Mouse (Mus musculus) liver, embryonic 13.5 days (tissue): ENCODE results near the gene Acnat1. TPM values are rescaled to one million over a fixed set of nuclear protein-coding genes. Genes with fewer than 3 reads are reported as not detected.
"Not testable (repeated sequence)": the region's sequence is repeated elsewhere in the genome, so short reads cannot be mapped to it uniquely, and the experiment has no call there.

Experiments used
- ATAC-seq: fragments of 200-750 bp; cut with Nextera tagmentation; 2 replicates; pipeline ENCODE4 v1.8.0; 2017; ENCODE audit warnings: low read depth, mild to moderate bottlenecking, moderate number of reproducible peaks, moderate library complexity
- DNase-seq: peaks from one replicate; pipeline ENCODE4 v3.0.0; 2022
- H3K27ac ChIP-seq: fragments of 300-500 bp; sonication (generic); 2 replicates; pipeline ENCODE4 v1.5.1; 2015; ENCODE audit warnings: moderate library complexity, mild to moderate bottlenecking, inconsistent platforms
- H3K27me3 ChIP-seq: fragments of 300-500 bp; sonication (generic); 2 replicates; pipeline ENCODE4 v1.6.1; 2015; ENCODE audit warnings: mild to moderate bottlenecking, inconsistent platforms
- H3K36me3 ChIP-seq: fragments of 300-500 bp; sonication (generic); 2 replicates; pipeline ENCODE4 v1.6.1; 2015; ENCODE audit warnings: mild to moderate bottlenecking, inconsistent platforms
- H3K4me1 ChIP-seq: fragments of 300-500 bp; sonication (generic); replicated peaks from 2 replicates; pipeline ENCODE4 v1.6.1; 2015; ENCODE audit warnings: inconsistent platforms
- H3K4me2 ChIP-seq: fragments of 300-500 bp; sonication (generic); 2 replicates; pipeline ENCODE4 v1.6.1; 2015; ENCODE audit warnings: inconsistent platforms, mild to moderate bottlenecking, moderate library complexity
- H3K4me3 ChIP-seq: fragments of 300-500 bp; sonication (generic); replicated peaks from 2 replicates; pipeline ENCODE4 v1.5.1; 2015; ENCODE audit warnings: mild to moderate bottlenecking, inconsistent platforms
- H3K9ac ChIP-seq: fragments of 300-500 bp; sonication (generic); 2 replicates; pipeline ENCODE4 v1.6.1; 2015; ENCODE audit warnings: mild to moderate bottlenecking, inconsistent platforms
- H3K9me3 ChIP-seq: fragments of 300-500 bp; sonication (generic); replicated peaks from 2 replicates; pipeline ENCODE4 v1.6.1; 2016; ENCODE audit warnings: inconsistent platforms
- WGBS: fragments of 180-500 bp; shearing (Covaris S2); methylation state at CpG from one replicate; pipeline ENCODE4 v1.1.7; 2015; ENCODE audit not compliant: insufficient replicate concordance; 5-methylcytosine and 5-hydroxymethylcytosine counted together
- polyA plus RNA-seq: library from polyadenylated mRNA; unstranded; fragments of >200 nt; fragmentation: Nextera tagmentation; extraction: Ambion mirVana; gene quantifications from 2 replicates; pipeline ENCODE4 v1.2.1, GENCODE M21; 2015

Gene Acnat1
- polyA plus RNA-seq, 1 experiment from 2014 or later, result 0.24 TPM

GRCm38 (mm10) chr4:49451848-49452551 lies 21.7 kb downstream of the Acnat1 start:
- no peaks in the 10 kb centered on the region for H3K9me3 ChIP-seq
- WGBS, result 52% methylated on average over 1 of the region's 1 CpGs
- H3K4me1 ChIP-seq, result peaks cover 27% of the 10 kb centered on the region
- peak overlapping the region; percentile 75 for H3K27ac ChIP-seq
- H3K27me3 ChIP-seq, result no peaks in the 10 kb centered on the region
- peak; percentile 71 for ATAC-seq
- no peak overlapping the region for H3K4me3 ChIP-seq
- DNase-seq, result no peak
- H3K4me2 ChIP-seq, result no peak overlapping the region
- H3K36me3 ChIP-seq, result no peaks in the 10 kb centered on the region
- H3K9ac ChIP-seq, result no peak overlapping the region

- not testable (repeated sequence) for H3K9me3 ChIP-seq, H3K9ac ChIP-seq, H3K4me3 ChIP-seq, H3K27me3 ChIP-seq, H3K36me3 ChIP-seq
- Histone ChIP-seq H3K4me1 (peaks cover 27% of the 10 kb centered on the region), H3K27ac (peak overlapping the region; percentile 75), H3K4me2 (peak overlapping the region; percentile 32)
- 92% methylated on average over 1 of the region's 1 CpGs for WGBS
- ATAC-seq, result peak; percentile 79
- DNase-seq, result peak; percentile 23
Observed at GRCm38 (mm10) chr4:49451133-49451847, 22.4 kb downstream of the Acnat1 start.

- not testable (repeated sequence) for H3K9ac ChIP-seq, ATAC-seq, H3K27ac ChIP-seq, DNase-seq, H3K27me3 ChIP-seq, H3K4me2 ChIP-seq, H3K36me3 ChIP-seq, H3K4me3 ChIP-seq, H3K9me3 ChIP-seq, H3K4me1 ChIP-seq
- WGBS, result 65% methylated on average over 3 of the region's 3 CpGs
Observed at GRCm38 (mm10) chr4:49436968-49437367, 36.7 kb downstream of the Acnat1 start.

- not testable (repeated sequence) for DNase-seq, H3K27me3 ChIP-seq
- WGBS, result 61% methylated on average over 2 of the region's 2 CpGs
Observed at GRCm38 (mm10) chr4:49410151-49410550, 63.6 kb downstream of the Acnat1 start.

GRCm38 (mm10) chr4:49407957-49408356 lies 65.8 kb downstream of the Acnat1 start, which contains the start of gene Acnat2:
TSS of gene Acnat2 (minus strand) at chr4:49408151.
- 61% methylated on average over 5 of the region's 5 CpGs for WGBS
- H3K9me3 ChIP-seq, H3K27ac ChIP-seq, DNase-seq, ATAC-seq, H3K4me1 ChIP-seq, H3K27me3 ChIP-seq, H3K9ac ChIP-seq, H3K4me2 ChIP-seq, H3K4me3 ChIP-seq, H3K36me3 ChIP-seq: not testable (repeated sequence)

More at GRCm38 (mm10) chr4:49410151-49410550, 63.6 kb downstream of the Acnat1 start:
- not testable (repeated sequence) for H3K4me3 ChIP-seq, ATAC-seq, H3K9me3 ChIP-seq, H3K9ac ChIP-seq, H3K36me3 ChIP-seq, H3K4me2 ChIP-seq, H3K27ac ChIP-seq, H3K4me1 ChIP-seq

Other genes starting within 250 kb of the Acnat1 start
- 0.36 and 0.43 TPM in 2 replicates for gene Acnat2, start 65.8 kb downstream of the Acnat1 start, polyA plus RNA-seq
- 0.32 and 0.43 TPM in 2 replicates for gene Baat, start 32.6 kb upstream of the Acnat1 start, polyA plus RNA-seq
- gene Mrpl50, start 47.2 kb upstream of the Acnat1 start, polyA plus RNA-seq, result 57.8 and 74.2 TPM in 2 replicates
- gene Zfp189, start 47.3 kb upstream of the Acnat1 start, polyA plus RNA-seq, result 3.0 and 4.2 TPM in 2 replicates
- 143 and 163 TPM in 2 replicates for gene Aldob, start 75.6 kb upstream of the Acnat1 start, polyA plus RNA-seq
- 9.9 and 10.9 TPM in 2 replicates for gene Tmem246, start 124.0 kb upstream of the Acnat1 start, polyA plus RNA-seq
- gene Rnf20, start 158.1 kb upstream of the Acnat1 start, polyA plus RNA-seq, result 17.0 and 19.7 TPM in 2 replicates
- gene Ppp3r2, start 208.1 kb upstream of the Acnat1 start, polyA plus RNA-seq, result not detected in 2 replicates